ENCODE assay signal across 8 mouse cellular contexts in the genomic region with DNA sequence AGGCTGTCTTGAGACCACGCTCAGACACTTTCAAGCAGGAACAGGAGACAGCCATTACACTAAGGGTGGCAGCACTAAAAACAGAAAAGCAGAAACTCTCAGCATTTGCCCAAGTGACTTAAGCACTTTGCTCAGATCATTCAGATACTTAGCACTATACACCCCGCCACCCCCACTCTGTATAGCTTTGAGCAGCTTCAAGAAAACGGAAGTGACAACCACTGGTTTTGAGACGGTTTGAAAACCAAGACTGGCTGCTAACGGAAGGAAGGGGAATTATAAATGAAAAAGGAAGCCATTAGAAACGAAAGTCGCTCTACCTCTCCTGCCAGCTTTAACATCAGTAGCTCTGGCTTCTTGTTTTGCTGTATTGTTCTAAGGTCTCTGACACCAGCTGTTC. TPM values are rescaled to one million over a fixed set of nuclear protein-coding genes. Genes with fewer than 3 reads are reported as not detected.
DNase-seq lines count a peak whose midpoint lies in the region; ATAC-seq lines count a peak whose summit lies in the region.

No protein-coding gene starts in this region.

- peak; percentile 80 to 84 for ATAC-seq in hematopoietic stem cell, adult 5-6 weeks (replicated peaks in 1 of 2; ENCODE audit: insufficient read depth in 1 of 2, low FRiP score in 2 of 2, low TSS enrichment in 1 of 2, low read depth in 1 of 2, poor library complexity in 2 of 2, severe bottlenecking in 2 of 2)

- peak; percentile 95 for DNase-seq in heart, adult 11 months
- DNase-seq in heart, postnatal 14 days = no peak
- peak; percentile 95 for DNase-seq in 416B (ENCODE audit: low read depth)
- DNase-seq in monocyte, adult 2 months (ENCODE audit: low read depth in 1 of 2, low spot score in 2 of 2) = peak; percentile 62 to 68
- DNase-seq in thymus, postnatal 36 days = peak; percentile 74 to 82
- no peak for DNase-seq in cerebellum, postnatal 14 days
- DNase-seq in MN1 (ENCODE audit: low spot score) = no peak

- intact Hi-C loops in heart, postnatal 14 days (cut with DNase I) = no loop called here

RNA-seq across cellular contexts. Expression of a gene that starts 5.0 kb away (rescaled TPM):
- total RNA-seq in heart, postnatal 14 days (2021) = 10 to 100 TPM; 73.7 to 78.8 TPM
- 155 and 186 TPM in 2 replicates for total RNA-seq in hematopoietic stem cell, adult 5-6 weeks (2017)

RNA-seq across cellular contexts. Expression of a gene that starts 22.6 kb away (rescaled TPM):
- total RNA-seq in heart, postnatal 14 days (2021) = 1 to 10 TPM; 6.8 to 7.4 TPM
- 22.0 and 22.8 TPM in 2 replicates for total RNA-seq in hematopoietic stem cell, adult 5-6 weeks (2017)

RNA-seq across cellular contexts. Expression of a gene that starts 31.1 kb away (rescaled TPM):
- 10 to 100 TPM; 29.2 to 33.7 TPM for total RNA-seq in heart, postnatal 14 days (2021)
- 19.0 and 25.2 TPM in 2 replicates for total RNA-seq in hematopoietic stem cell, adult 5-6 weeks (2017)

RNA-seq across cellular contexts. Expression of a gene that starts 36.6 kb away (rescaled TPM):
- total RNA-seq in heart, postnatal 14 days (2021) = 1 to 10 TPM; 1.6 to 1.8 TPM
- total RNA-seq in hematopoietic stem cell, adult 5-6 weeks (2017) = 0.20 and 2.6 TPM in 2 replicates

RNA-seq across cellular contexts. Expression of a gene that starts 49.9 kb away (rescaled TPM):
- not detected for total RNA-seq in heart, postnatal 14 days (2021)
- total RNA-seq in hematopoietic stem cell, adult 5-6 weeks (2017) = not detected in 2 replicates

Comparison
In these comparisons a context has a peak if more than half of its experiments do, and no peak if none do; other contexts are left out.
1. DNase-seq: peak in heart, adult 11 months (single experiment), 416B (single experiment), monocyte, adult 2 months (2 of 2) and thymus, postnatal 36 days (2 of 2); none in heart, postnatal 14 days (0 of 2), cerebellum, postnatal 14 days (0 of 2) and MN1 (single experiment).